Mouse (Mus musculus) embryonic facial prominence, embryonic 15.5 days (tissue): ENCODE results near the gene a. TPM values are rescaled to one million over a fixed set of nuclear protein-coding genes. Genes with fewer than 3 reads are reported as not detected.

ENCODE experiments used
- ATAC-seq: fragments of 200-750 bp; cut with Nextera tagmentation; 2 replicates; pipeline ENCODE4 v1.8.0; 2017; ENCODE audit warnings: low read depth, moderate TSS enrichment; ENCODE audit not compliant: insufficient number of reproducible peaks, low FRiP score, low TSS enrichment
- H3K27ac ChIP-seq: fragments of 300-500 bp; sonication (generic); replicated peaks from 2 replicates; pipeline ENCODE4 v1.5.1; 2015; ENCODE audit warnings: mild to moderate bottlenecking, inconsistent platforms
- H3K27me3 ChIP-seq: fragments of 300-500 bp; sonication (generic); 2 replicates; pipeline ENCODE4 v1.6.1; 2015; ENCODE audit warnings: inconsistent platforms
- H3K36me3 ChIP-seq: fragments of 300-500 bp; sonication (generic); 2 replicates; pipeline ENCODE4 v1.6.1; 2015; ENCODE audit warnings: mild to moderate bottlenecking, inconsistent platforms
- H3K4me1 ChIP-seq: fragments of 300-500 bp; sonication (generic); 2 replicates; pipeline ENCODE4 v1.6.1; 2015; ENCODE audit warnings: inconsistent platforms
- H3K4me2 ChIP-seq: fragments of 300-500 bp; sonication (generic); replicated peaks from 2 replicates; pipeline ENCODE4 v1.6.1; 2015; ENCODE audit warnings: mild to moderate bottlenecking, inconsistent platforms
- H3K4me3 ChIP-seq: fragments of 300-500 bp; sonication (generic); replicated peaks from 2 replicates; pipeline ENCODE4 v1.5.1; 2015; ENCODE audit warnings: mild to moderate bottlenecking, inconsistent platforms
- H3K9ac ChIP-seq: fragments of 300-500 bp; sonication (generic); 2 replicates; pipeline ENCODE4 v1.6.1; 2015; ENCODE audit warnings: inconsistent platforms
- H3K9me3 ChIP-seq: fragments of 300-500 bp; sonication (generic); replicated peaks from 2 replicates; pipeline ENCODE4 v1.6.1; 2016; ENCODE audit warnings: inconsistent platforms
- WGBS: fragments of 180-500 bp; shearing (Covaris S2); methylation state at CpG from one replicate; pipeline ENCODE4 v1.1.7; 2015; 5-methylcytosine and 5-hydroxymethylcytosine counted together
- polyA plus RNA-seq: library from polyadenylated mRNA; unstranded; fragments of >200 nt; fragmentation: Nextera tagmentation; extraction: Ambion mirVana; gene quantifications from 2 replicates; pipeline ENCODE4 v1.2.1, GENCODE M21; 2015

The a gene
- polyA plus RNA-seq, 1 experiment from 2014 or later, result 18.8 TPM

DNA sequence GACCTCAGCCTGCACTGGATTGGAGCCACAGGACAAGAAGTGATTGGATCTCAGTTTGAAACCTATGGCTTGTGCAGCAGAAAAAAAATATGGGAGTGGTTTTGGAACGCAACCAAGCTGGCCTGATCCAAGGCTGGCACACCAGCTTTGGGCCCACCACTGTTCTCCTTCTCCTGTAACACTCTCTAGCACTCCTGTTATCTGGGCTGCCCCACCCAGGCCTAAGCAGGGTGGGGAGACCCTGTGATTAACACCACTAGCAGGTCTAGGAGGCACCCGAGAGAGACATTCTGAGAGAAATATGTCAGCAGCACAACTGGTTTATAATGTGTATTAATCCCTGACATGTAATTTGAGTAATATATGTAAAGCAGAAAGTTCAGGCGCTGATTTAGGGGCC is 28.0 kb upstream of the a start:
- Histone ChIP-seq H3K4me3 (no peak overlapping the region), H3K27ac (no peak overlapping the region), H3K36me3 (no peaks in the 10 kb centered on the region), H3K4me2 (no peak overlapping the region), H3K27me3 (no peaks in the 10 kb centered on the region), H3K9ac (no peak overlapping the region), H3K9me3 (no peaks in the 10 kb centered on the region; the same call in 1 of the 2 replicates), H3K4me1 (0 out of 2 replicates have a peak, but pooled peaks cover 3% of the 10 kb centered on the region)
- 0 out of 2 replicates have a peak, but pooled peaks have one; percentile 19 for ATAC-seq
- 49% methylated on average over 3 of the region's 3 CpGs for WGBS

DNA sequence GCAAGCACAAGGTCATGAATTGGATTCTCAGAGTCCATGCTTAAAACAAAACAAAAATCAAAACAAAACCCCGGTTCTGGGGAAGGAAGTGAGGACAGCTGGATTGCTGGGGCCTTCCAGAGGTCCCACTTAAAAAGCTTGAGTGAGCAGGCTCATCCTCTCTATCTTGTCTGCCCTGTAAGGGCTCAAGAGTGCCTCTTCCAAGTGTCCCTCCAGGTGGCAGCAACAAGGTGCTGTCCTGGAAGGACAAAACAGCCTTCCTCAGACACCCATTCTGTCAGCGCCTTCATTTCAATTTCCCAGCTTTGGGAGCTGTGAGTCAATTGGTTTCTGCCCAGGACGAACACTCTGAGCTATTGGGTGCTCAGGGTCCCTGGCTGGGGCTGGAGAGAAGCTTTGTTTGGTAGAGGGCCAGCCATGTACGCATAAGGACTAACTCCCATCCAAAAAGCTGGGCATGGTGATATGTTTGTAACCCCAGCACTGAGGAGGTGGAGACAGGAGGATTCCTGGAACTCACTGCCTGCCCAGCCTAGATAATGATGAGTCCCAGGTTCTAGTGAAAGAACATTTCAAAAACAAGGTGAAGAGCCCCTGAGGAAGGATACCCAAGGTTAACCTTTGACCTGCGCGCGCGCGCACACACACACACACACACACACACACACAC is 26.2 kb upstream of the a start:
- Histone ChIP-seq H3K4me2 (no peak overlapping the region), H3K27me3 (no peaks in the 10 kb centered on the region), H3K4me3 (no peak overlapping the region), H3K36me3 (no peaks in the 10 kb centered on the region), H3K4me1 (no peaks in the 10 kb centered on the region), H3K9ac (no peak overlapping the region), H3K27ac (no peak overlapping the region), H3K9me3 (no peaks in the 10 kb centered on the region; the same call in 1 of the 2 replicates)
- WGBS, result 83% methylated on average over 9 of the region's 9 CpGs
- no peak; the same call in 1 of the 2 replicates for ATAC-seq

DNA sequence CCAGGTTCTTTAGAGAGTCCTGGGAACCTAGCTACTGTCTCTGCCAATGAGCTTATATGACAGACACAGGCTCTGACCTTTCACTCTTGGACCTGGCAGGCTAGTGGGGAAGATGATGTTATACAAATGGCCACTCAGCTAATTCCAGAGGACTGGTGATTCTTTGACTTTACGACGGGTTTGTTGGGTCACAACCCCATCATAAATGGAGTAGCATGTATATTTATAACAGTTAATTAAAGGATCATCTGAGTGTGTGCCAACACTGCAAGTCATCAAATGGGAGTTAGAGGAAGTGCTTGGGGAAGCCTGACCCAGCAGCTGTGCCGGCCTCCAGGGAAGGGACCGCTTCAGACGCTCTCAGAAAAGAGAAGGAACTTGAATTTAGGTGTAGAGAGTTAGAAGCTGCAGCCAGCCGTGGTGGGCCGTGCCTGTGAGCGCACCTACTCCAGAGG is 25.6 kb upstream of the a start:
- Histone ChIP-seq H3K4me1 (no peaks in the 10 kb centered on the region), H3K4me2 (no peak overlapping the region), H3K27ac (no peak overlapping the region), H3K9ac (no peak overlapping the region), H3K9me3 (no peaks in the 10 kb centered on the region; the same call in 1 of the 2 replicates), H3K4me3 (no peak overlapping the region), H3K36me3 (no peaks in the 10 kb centered on the region), H3K27me3 (no peaks in the 10 kb centered on the region)
- WGBS, result 70% methylated on average over 8 of the region's 8 CpGs
- ATAC-seq, result no peak

DNA sequence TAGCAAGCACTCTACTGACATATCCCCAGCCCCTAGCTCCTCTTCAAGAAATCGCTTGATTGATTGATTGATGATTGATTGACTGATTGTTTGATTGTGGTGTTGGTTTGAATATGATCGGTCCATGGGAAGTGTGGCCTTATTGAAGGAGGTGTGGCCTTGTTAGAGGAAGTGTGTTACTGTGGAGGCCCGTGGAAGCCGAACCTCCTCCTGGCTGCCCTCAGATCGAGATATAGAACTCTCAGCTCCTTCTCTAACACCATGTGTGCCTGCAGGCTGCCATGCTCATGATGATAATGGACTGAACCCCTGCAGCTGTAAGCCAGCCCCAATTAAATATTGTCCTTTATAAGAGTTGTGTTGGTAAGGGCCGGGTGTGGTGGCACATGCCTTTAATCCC is 24.2 kb upstream of the a start:
- WGBS, result 94% methylated on average over 6 of the region's 6 CpGs
- H3K27me3 ChIP-seq, result no peaks in the 10 kb centered on the region

DNA sequence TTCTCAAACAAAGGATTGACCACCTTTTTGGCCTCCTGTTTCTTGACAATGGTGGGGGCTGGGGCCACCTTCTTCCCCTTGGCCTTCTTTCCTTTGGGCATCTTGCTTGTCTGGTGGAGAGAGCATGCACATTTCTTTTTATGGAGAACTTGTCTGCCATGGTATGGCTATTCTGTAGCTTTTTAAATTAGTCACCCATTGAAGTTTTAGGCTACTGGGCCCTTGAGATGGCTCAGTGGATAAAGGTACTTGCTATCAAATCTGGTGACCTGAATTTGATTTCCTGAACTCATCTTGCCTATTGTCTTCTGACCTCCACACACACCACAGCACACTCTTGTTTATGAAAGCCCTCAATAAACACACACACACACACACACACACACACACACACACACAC is 21.3 kb upstream of the a start, which contains the start of gene Gm14214:
TSS of gene Gm14214 (minus strand) at position 101 of the 400 bp plus-strand sequence.
- H3K27ac ChIP-seq, result no peak within 1 kb of the TSS
- H3K4me1 ChIP-seq, result no peaks in the 10 kb centered on the region
- no peak for ATAC-seq

More for the DNA sequence above, 24.2 kb upstream of the a start:
- Histone ChIP-seq H3K4me2 (no peak overlapping the region), H3K4me1 (no peaks in the 10 kb centered on the region), H3K4me3 (no peak overlapping the region), H3K27ac (no peak overlapping the region), H3K9me3 (no peaks in the 10 kb centered on the region), H3K9ac (no peak overlapping the region), H3K36me3 (no peaks in the 10 kb centered on the region)
- ATAC-seq, result no peak

DNA sequence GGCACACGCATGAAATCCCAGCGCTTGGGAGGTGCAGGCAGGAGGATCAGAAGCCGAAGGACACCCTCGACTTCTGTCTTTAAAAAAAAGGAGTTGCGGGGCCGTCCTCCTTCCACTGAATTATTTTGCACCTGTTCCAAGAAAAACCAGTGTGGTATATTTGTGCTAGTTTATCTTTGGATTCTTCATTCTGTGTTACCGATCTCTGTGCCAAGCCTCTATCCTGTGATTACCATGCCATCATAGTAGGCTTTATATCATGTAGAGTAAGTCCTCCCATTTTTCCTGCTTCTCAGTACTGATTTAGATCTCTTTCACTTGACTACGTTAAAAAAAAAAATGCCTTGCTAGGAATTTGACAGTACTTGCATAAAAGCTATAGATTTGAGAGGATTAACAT is 19.6 kb upstream of the a start:
- no peak overlapping the region for H3K9ac ChIP-seq
- no peak overlapping the region for H3K27ac ChIP-seq
- H3K36me3 ChIP-seq, result no peaks in the 10 kb centered on the region
- no peaks in the 10 kb centered on the region for H3K9me3 ChIP-seq
- no peak for ATAC-seq
- H3K4me2 ChIP-seq, result no peak overlapping the region
- H3K4me1 ChIP-seq, result no peaks in the 10 kb centered on the region
- no peak overlapping the region for H3K4me3 ChIP-seq
- WGBS, result 73% methylated on average over 8 of the region's 8 CpGs
- no peaks in the 10 kb centered on the region for H3K27me3 ChIP-seq

More for the DNA sequence above, 21.3 kb upstream of the a start, which contains the start of gene Gm14214:
- Histone ChIP-seq H3K9ac (no peak within 1 kb of the TSS), H3K4me3 (no peak within 1 kb of the TSS), H3K4me2 (no peak within 1 kb of the TSS), H3K27me3 (no peaks in the 10 kb centered on the region), H3K36me3 (no peaks in the 10 kb centered on the region), H3K9me3 (no peaks in the 10 kb centered on the region)

DNA sequence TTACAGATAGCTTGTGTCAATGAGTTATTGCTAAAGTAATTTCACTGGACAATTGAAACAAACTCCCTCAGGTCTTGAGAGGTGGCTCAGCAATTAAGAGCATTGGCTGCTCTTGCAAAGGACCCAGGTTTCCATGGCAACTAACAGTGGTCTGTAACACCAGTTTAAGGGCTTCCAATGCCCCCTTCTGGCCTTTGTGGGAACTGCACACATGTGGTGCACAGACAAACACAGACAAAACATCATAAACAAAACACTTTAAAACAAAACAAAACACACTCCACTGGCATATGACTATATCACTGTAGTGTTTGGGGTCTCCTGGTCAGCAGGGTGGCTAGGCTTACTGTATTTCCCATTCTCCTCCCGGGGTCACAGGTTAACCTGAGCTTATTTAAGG is 17.2 kb upstream of the a start:
- WGBS, result 80% methylated on average over 1 of the region's 1 CpGs
- no peaks in the 10 kb centered on the region; the same call in 1 of the 2 replicates for H3K4me1 ChIP-seq
- no peak overlapping the region for H3K4me3 ChIP-seq
- H3K9me3 ChIP-seq, result no peaks in the 10 kb centered on the region
- no peak overlapping the region for H3K9ac ChIP-seq
- ATAC-seq, result no peak
- H3K27me3 ChIP-seq, result no peaks in the 10 kb centered on the region
- H3K36me3 ChIP-seq, result no peaks in the 10 kb centered on the region
- no peak overlapping the region for H3K27ac ChIP-seq
- H3K4me2 ChIP-seq, result no peak overlapping the region

DNA sequence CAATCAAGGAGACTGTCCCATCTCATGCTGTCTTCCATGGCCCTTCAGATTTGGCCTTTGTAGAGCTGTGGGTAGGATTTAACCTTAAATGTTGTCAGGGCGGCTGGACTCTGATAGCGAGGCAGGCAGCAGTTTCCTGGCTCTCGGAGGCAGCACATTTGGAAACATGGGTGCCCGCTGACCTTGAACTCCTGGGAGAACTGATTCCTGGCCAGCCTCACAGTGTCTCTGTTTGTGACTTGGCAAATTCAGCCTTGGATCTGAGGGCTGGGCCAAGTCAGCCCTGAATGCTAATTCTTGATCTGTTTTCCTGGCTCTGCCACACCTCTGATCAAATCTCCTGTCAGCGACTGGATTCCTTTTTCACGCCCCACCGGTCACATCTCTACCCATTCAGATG is 14.7 kb upstream of the a start:
- Histone ChIP-seq H3K9ac (no peak overlapping the region), H3K9me3 (no peaks in the 10 kb centered on the region), H3K27ac (no peak overlapping the region), H3K36me3 (no peaks in the 10 kb centered on the region), H3K4me1 (no peaks in the 10 kb centered on the region; the same call in 1 of the 2 replicates), H3K4me2 (no peak overlapping the region), H3K4me3 (no peak overlapping the region), H3K27me3 (no peaks in the 10 kb centered on the region)
- ATAC-seq, result no peak
- WGBS, result 73% methylated on average over 7 of the region's 7 CpGs

DNA sequence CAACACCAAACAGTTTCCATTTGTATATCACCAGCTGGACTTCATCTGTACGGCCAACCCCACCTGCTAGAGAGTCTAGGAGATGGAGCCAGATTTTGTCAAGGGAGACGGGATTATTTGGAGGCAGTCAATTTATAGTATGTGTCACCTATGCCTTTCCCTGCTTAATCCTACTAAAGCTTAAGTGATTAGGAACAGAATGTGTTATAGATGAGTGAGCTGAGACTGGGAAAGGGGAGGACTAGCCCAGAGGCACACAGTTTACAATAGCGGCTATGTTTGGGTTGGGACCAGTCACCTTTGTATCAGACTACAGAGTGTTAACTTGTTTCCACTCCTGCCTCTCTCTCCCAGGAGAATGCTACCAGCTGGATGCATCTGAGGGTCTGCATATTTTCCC is 11.6 kb upstream of the a start:
- Histone ChIP-seq H3K9ac (no peak overlapping the region), H3K4me3 (no peak overlapping the region), H3K4me1 (peaks cover 3% of the 10 kb centered on the region; the same call in 1 of the 2 replicates), H3K27ac (no peak overlapping the region), H3K4me2 (no peak overlapping the region), H3K9me3 (no peaks in the 10 kb centered on the region), H3K27me3 (no peaks in the 10 kb centered on the region), H3K36me3 (no peaks in the 10 kb centered on the region)
- WGBS, result 25% methylated on average over 3 of the region's 3 CpGs
- no peak for ATAC-seq

DNA sequence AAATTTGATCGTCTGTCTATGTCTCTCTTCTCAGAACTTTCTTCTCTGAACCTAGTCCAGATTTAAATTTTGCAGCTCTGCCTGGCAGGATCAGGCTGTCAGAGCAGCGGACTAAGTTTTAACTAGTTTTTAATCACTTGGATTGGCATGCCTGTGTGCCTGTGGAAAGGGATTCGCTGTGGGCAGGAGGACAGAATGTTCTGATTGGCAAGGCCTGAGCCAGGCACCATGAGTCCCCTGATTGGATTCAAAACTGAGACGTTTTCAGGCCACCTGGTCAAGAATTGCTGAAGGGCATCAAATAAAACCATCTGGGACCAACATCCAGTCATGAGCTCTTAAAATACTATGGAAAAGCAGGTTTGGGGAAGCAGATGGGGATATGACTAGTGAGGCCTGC is 8.8 kb upstream of the a start:
- Histone ChIP-seq H3K9me3 (no peaks in the 10 kb centered on the region), H3K27me3 (no peaks in the 10 kb centered on the region), H3K4me1 (peaks cover 9% of the 10 kb centered on the region), H3K4me2 (no peak overlapping the region), H3K9ac (no peak overlapping the region), H3K27ac (no peak overlapping the region), H3K4me3 (no peak overlapping the region), H3K36me3 (no peaks in the 10 kb centered on the region)
- no peak for ATAC-seq
- WGBS, result 43% methylated on average over 4 of the region's 4 CpGs

DNA sequence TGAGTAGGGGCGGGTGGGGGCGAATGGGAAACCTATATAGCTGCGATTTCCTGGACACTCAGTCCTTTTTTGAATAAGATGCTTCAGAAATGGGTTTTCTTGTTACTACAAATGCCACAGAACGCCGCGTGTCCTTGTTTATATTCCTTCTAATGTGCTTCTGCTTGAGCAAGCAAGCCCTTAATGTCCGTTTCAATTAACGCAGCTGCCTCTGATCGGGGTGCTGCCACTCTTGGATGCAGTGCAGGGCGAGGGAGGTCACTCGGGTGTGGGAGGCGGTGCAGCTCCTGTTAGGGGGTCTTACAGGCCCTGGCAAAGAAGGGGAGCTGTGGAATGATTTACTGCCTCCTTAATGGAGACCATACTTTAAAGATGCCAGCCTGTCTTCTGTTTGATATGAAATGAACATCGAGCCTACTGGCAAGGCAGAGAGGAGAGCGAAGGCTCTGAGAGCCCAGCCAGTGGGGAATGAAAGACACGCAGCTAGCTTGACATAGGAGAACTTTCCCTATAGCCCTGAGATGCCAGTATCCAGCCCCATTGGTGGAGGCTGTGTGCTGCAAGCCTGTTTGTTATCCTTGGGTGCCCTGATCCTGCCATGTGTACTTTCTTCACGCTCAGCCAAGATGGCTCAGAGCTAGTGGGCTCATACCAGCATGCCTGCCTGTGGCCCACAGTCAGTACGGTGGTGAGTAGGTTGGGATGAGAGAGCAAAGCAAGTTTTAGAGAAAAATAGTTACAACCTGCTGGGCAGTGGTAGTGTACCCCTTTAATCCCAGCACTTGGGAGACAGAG is 8.1 kb upstream of the a start:
- ATAC-seq, result no peak
- no peaks in the 10 kb centered on the region for H3K9me3 ChIP-seq

More for the DNA sequence above, 8.1 kb upstream of the a start:
- Histone ChIP-seq H3K9ac (no peak overlapping the region), H3K4me1 (peaks cover 9% of the 10 kb centered on the region), H3K4me3 (no peak overlapping the region), H3K36me3 (no peaks in the 10 kb centered on the region), H3K27me3 (no peaks in the 10 kb centered on the region), H3K4me2 (no peak overlapping the region), H3K27ac (no peak overlapping the region)
- WGBS, result 72% methylated on average over 17 of the region's 17 CpGs
